9 mouse cellular contexts compared by ENCODE assay signal in the genomic region with DNA sequence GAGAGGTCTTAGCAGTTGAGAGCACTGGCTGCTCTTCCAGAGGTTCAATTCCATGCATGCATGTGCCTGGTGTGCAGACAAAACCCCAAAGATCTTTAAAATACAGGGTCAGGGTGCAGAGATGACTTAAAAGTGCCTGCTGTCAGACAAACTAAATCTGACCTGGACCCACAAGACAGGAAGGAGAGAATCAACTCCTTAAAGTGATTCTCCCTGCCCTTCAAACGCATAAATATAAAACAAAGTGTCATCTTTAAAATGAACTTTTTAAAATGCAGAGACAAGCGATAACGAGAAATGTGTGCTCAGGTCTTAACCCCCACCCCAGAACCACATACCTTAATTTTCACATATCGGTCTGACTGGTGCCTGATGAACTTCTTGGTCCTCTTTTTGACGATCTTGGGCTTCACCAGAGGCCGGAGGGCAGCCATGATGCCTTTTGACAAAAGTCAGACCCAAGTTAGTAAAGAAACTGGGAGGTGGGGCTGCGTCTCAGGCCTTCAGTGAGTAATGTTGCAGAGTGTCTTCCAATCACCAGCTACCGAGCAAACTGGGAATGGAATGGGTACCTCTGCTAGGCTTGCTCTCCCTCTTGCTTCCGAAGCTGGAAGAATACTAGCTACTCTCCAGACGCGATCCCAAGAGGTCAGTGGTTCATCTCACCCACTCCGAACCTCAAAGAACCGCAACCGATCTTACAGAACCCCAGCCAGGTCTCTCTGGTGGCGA. TPM values are rescaled to one million over a fixed set of nuclear protein-coding genes. Genes with fewer than 3 reads are reported as not detected.
DNase-seq lines count a peak whose midpoint lies in the region; ATAC-seq and TF ChIP-seq lines count a peak whose summit lies in the region.
"Had no signal": no experiment of that assay in that cellular context is flagged by ENCODE, and none has a peak within 500 bp of the region (broad histone marks: within the 10 kb centered on the region; RNA-seq: fewer than 3 reads in every experiment).

No protein-coding gene starts in this region.

- peaks cover 5% of the 10 kb centered on the region; the same call in 1 of the 2 replicates for H3K4me1 ChIP-seq in lung, embryonic 14.5 days (ENCODE audit: insufficient read depth)
- peaks cover 20% of the 10 kb centered on the region for H3K4me1 ChIP-seq in embryonic facial prominence, embryonic 10.5 days
- peaks cover 20% of the 10 kb centered on the region for H3K4me1 ChIP-seq in intestine, embryonic 15.5 days (replicated peaks)
- peaks cover 15% of the 10 kb centered on the region for H3K4me1 ChIP-seq in neural tube, embryonic 11.5 days (ENCODE audit: control insufficient read depth, insufficient read depth, low read length)

- H3K9me3 ChIP-seq in lung, embryonic 14.5 days (ENCODE audit: low read depth, low read length): no peaks in the 10 kb centered on the region
- no peaks in the 10 kb centered on the region for H3K9me3 ChIP-seq in embryonic facial prominence, embryonic 10.5 days
- H3K9me3 ChIP-seq in intestine, embryonic 15.5 days: no peaks in the 10 kb centered on the region
- H3K9me3 ChIP-seq in neural tube, embryonic 11.5 days (ENCODE audit: control insufficient read depth, low read length): no peaks in the 10 kb centered on the region

- H3K27ac ChIP-seq in lung, embryonic 14.5 days (ENCODE audit: low read depth): peak overlapping the region; percentile 97
- peak overlapping the region; percentile 100 for H3K27ac ChIP-seq in embryonic facial prominence, embryonic 10.5 days (replicated peaks)
- peak overlapping the region; percentile 96 for H3K27ac ChIP-seq in intestine, embryonic 15.5 days
- peak overlapping the region; percentile 94 for H3K27ac ChIP-seq in neural tube, embryonic 11.5 days (ENCODE audit: low read depth, low read length)

- no peak for ATAC-seq in lung, embryonic 14.5 days (ENCODE audit: insufficient read depth)
- ATAC-seq in intestine, embryonic 15.5 days: no peak
- no peak for ATAC-seq in neural tube, embryonic 11.5 days (ENCODE audit: insufficient read depth, low FRiP score, low TSS enrichment)

- peak overlapping the region; percentile 100 for H3K9ac ChIP-seq in lung, embryonic 14.5 days
- peak overlapping the region; percentile 98 for H3K9ac ChIP-seq in intestine, embryonic 15.5 days
- H3K9ac ChIP-seq in neural tube, embryonic 11.5 days (ENCODE audit: low read length): peak overlapping the region; percentile 85

- H3K4me2 ChIP-seq in lung, embryonic 14.5 days: peak overlapping the region; percentile 81
- peak overlapping the region; percentile 75 for H3K4me2 ChIP-seq in intestine, embryonic 15.5 days (replicated peaks)
- H3K4me2 ChIP-seq in neural tube, embryonic 11.5 days (ENCODE audit: low read depth): peak overlapping the region; percentile 83

- TF ChIP-seq CTCF in lung, embryonic 14.5 days (IDR thresholded peaks at IDR 0.05; ENCODE audit: low read depth): no peak

- peak; percentile 40 for DNase-seq in lung, embryonic 14.5 days
- DNase-seq in lung, postnatal 14 days: no peak
- peak; percentile 27 for DNase-seq in embryonic facial prominence, embryonic 10.5 days (ENCODE audit: low spot score)
- peak; percentile 11 for DNase-seq in neural tube, embryonic 11.5 days (ENCODE audit: low spot score)
- DNase-seq in right cerebral cortex, postnatal 14 days: no peak
- DNase-seq in gastrocnemius, postnatal 10 days: no peak
- DNase-seq in adrenal gland, adult (ENCODE audit: inconsistent age in 2 of 2, low spot score in 1 of 2): no peak

- WGBS in lung, embryonic 14.5 days: 2% methylated on average over 15 of the region's 15 CpGs
- WGBS in embryonic facial prominence, embryonic 10.5 days: 4% methylated on average over 15 of the region's 15 CpGs
- 3% methylated on average over 15 of the region's 15 CpGs for WGBS in intestine, embryonic 15.5 days
- WGBS in neural tube, embryonic 11.5 days: 3% methylated on average over 15 of the region's 15 CpGs

- H3K27me3 ChIP-seq in lung, embryonic 14.5 days (ENCODE audit: insufficient read depth, low read length): no peaks in the 10 kb centered on the region
- no peaks in the 10 kb centered on the region for H3K27me3 ChIP-seq in embryonic facial prominence, embryonic 10.5 days (replicated peaks; ENCODE audit: low read depth, poor library complexity, severe bottlenecking)
- H3K27me3 ChIP-seq in intestine, embryonic 15.5 days (replicated peaks): no peaks in the 10 kb centered on the region
- no peaks in the 10 kb centered on the region for H3K27me3 ChIP-seq in neural tube, embryonic 11.5 days (ENCODE audit: control insufficient read depth, insufficient read depth, low read length)

- peaks cover 51% of the 10 kb centered on the region for H3K36me3 ChIP-seq in lung, embryonic 14.5 days (ENCODE audit: insufficient read depth)
- peaks cover 53% of the 10 kb centered on the region for H3K36me3 ChIP-seq in embryonic facial prominence, embryonic 10.5 days (replicated peaks)
- H3K36me3 ChIP-seq in intestine, embryonic 15.5 days: peaks cover 22% of the 10 kb centered on the region
- peaks cover 15% of the 10 kb centered on the region for H3K36me3 ChIP-seq in neural tube, embryonic 11.5 days (ENCODE audit: control insufficient read depth, insufficient read depth, low read length)

- H3K4me3 ChIP-seq in lung, embryonic 14.5 days (ENCODE audit: low read depth, low read length): peak overlapping the region; percentile 98
- H3K4me3 ChIP-seq in embryonic facial prominence, embryonic 10.5 days: peak overlapping the region; percentile 86
- H3K4me3 ChIP-seq in intestine, embryonic 15.5 days (replicated peaks): peak overlapping the region; percentile 93
- peak overlapping the region; percentile 63 for H3K4me3 ChIP-seq in neural tube, embryonic 11.5 days (ENCODE audit: low read depth, low read length)

RNA-seq across cellular contexts. Expression of a gene that starts 0.9 kb away (rescaled TPM):
- 2,372 and 2,581 TPM in 2 replicates for polyA plus RNA-seq in lung, embryonic 14.5 days (2014; fragmentation: Nextera tagmentation; extraction: Ambion mirVana)
- polyA plus RNA-seq in embryonic facial prominence, embryonic 10.5 days (2016; fragmentation: Nextera tagmentation; extraction: Ambion mirVana): 1,826 and 1,867 TPM in 2 replicates
- polyA plus RNA-seq in intestine, embryonic 15.5 days (2015; fragmentation: Nextera tagmentation; extraction: Ambion mirVana): 2,172 and 2,428 TPM in 2 replicates
- 1,610 and 1,750 TPM in 2 replicates for polyA plus RNA-seq in neural tube, embryonic 11.5 days (2014; fragmentation: Nextera tagmentation; extraction: Ambion mirVana)
- 1,000 to 10,000 TPM; 1,136 to 1,161 TPM for total RNA-seq in gastrocnemius, postnatal 10 days (2021)

RNA-seq across cellular contexts. Expression of a gene that starts 30.6 kb away (rescaled TPM):
- 0.80 and 0.87 TPM in 2 replicates for polyA plus RNA-seq in lung, embryonic 14.5 days (2014; fragmentation: Nextera tagmentation; extraction: Ambion mirVana)
- 1.1 and 1.2 TPM in 2 replicates for polyA plus RNA-seq in embryonic facial prominence, embryonic 10.5 days (2016; fragmentation: Nextera tagmentation; extraction: Ambion mirVana)
- 0.42 and 0.49 TPM in 2 replicates for polyA plus RNA-seq in intestine, embryonic 15.5 days (2015; fragmentation: Nextera tagmentation; extraction: Ambion mirVana)
- 0.80 and 1.4 TPM in 2 replicates for polyA plus RNA-seq in neural tube, embryonic 11.5 days (2014; fragmentation: Nextera tagmentation; extraction: Ambion mirVana)
- under 1 TPM; 0.12 to 0.14 TPM for total RNA-seq in gastrocnemius, postnatal 10 days (2021)
- total RNA-seq: hematopoietic stem cell, adult 5-6 weeks had no signal

RNA-seq across cellular contexts. Expression of a gene that starts 33.3 kb away (rescaled TPM):
- polyA plus RNA-seq in lung, embryonic 14.5 days (2014; fragmentation: Nextera tagmentation; extraction: Ambion mirVana): 38.3 and 46.3 TPM in 2 replicates
- polyA plus RNA-seq in embryonic facial prominence, embryonic 10.5 days (2016; fragmentation: Nextera tagmentation; extraction: Ambion mirVana): 68.9 and 71.8 TPM in 2 replicates
- polyA plus RNA-seq in intestine, embryonic 15.5 days (2015; fragmentation: Nextera tagmentation; extraction: Ambion mirVana): 16.8 and 17.2 TPM in 2 replicates
- polyA plus RNA-seq in neural tube, embryonic 11.5 days (2014; fragmentation: Nextera tagmentation; extraction: Ambion mirVana): 37.7 and 37.9 TPM in 2 replicates
- 10 to 100 TPM; 89.1 to 96.7 TPM for total RNA-seq in gastrocnemius, postnatal 10 days (2021)

RNA-seq across cellular contexts. Expression of a gene that starts 45.4 kb away (rescaled TPM):
- 2.2 and 2.4 TPM in 2 replicates for polyA plus RNA-seq in lung, embryonic 14.5 days (2014; fragmentation: Nextera tagmentation; extraction: Ambion mirVana)
- 1.1 and 1.6 TPM in 2 replicates for polyA plus RNA-seq in embryonic facial prominence, embryonic 10.5 days (2016; fragmentation: Nextera tagmentation; extraction: Ambion mirVana)
- polyA plus RNA-seq in intestine, embryonic 15.5 days (2015; fragmentation: Nextera tagmentation; extraction: Ambion mirVana): 0.78 and 1.2 TPM in 2 replicates
- polyA plus RNA-seq in neural tube, embryonic 11.5 days (2014; fragmentation: Nextera tagmentation; extraction: Ambion mirVana): 2.0 and 2.3 TPM in 2 replicates
- total RNA-seq in gastrocnemius, postnatal 10 days (2021): 1 to 10 TPM in 1 of 2 experiments, under 1 TPM in 1; 0.26 to 1.5 TPM

RNA-seq across cellular contexts. Expression of a gene that starts 45.5 kb away (rescaled TPM):
- 17.1 and 20.1 TPM in 2 replicates for polyA plus RNA-seq in lung, embryonic 14.5 days (2014; fragmentation: Nextera tagmentation; extraction: Ambion mirVana)
- 33.2 and 34.2 TPM in 2 replicates for polyA plus RNA-seq in embryonic facial prominence, embryonic 10.5 days (2016; fragmentation: Nextera tagmentation; extraction: Ambion mirVana)
- polyA plus RNA-seq in intestine, embryonic 15.5 days (2015; fragmentation: Nextera tagmentation; extraction: Ambion mirVana): 14.5 and 14.6 TPM in 2 replicates
- 19.7 and 20.8 TPM in 2 replicates for polyA plus RNA-seq in neural tube, embryonic 11.5 days (2014; fragmentation: Nextera tagmentation; extraction: Ambion mirVana)
- 1 to 10 TPM; 2.3 to 3.7 TPM for total RNA-seq in gastrocnemius, postnatal 10 days (2021)

Comparison
In these comparisons a context has a peak if more than half of its experiments do, and no peak if none do; other contexts are left out.
1. DNase-seq: peak in lung, embryonic 14.5 days (single experiment), embryonic facial prominence, embryonic 10.5 days (single experiment) and neural tube, embryonic 11.5 days (single experiment); none in lung, postnatal 14 days (single experiment), right cerebral cortex, postnatal 14 days (single experiment), gastrocnemius, postnatal 10 days (single experiment) and adrenal gland, adult (0 of 2).
2. Peak in every context shown above with its lines, with median percentiles within 50 percentile points of each other: H3K27ac ChIP-seq, H3K4me2 ChIP-seq, H3K4me3 ChIP-seq and H3K9ac ChIP-seq.